Mouse (Mus musculus) lung, embryonic 14.5 days (tissue): ENCODE measurements around the gene Nf2. TPM values are rescaled to one million over a fixed set of nuclear protein-coding genes. Genes with fewer than 3 reads are reported as not detected.

Source experiments
- ATAC-seq: fragments of 200-750 bp; cut with Nextera tagmentation; 2 replicates; pipeline ENCODE4 v1.8.0; 2017; ENCODE audit warnings: mild to moderate bottlenecking, moderate TSS enrichment, moderate library complexity; ENCODE audit not compliant: insufficient read depth
- DNase-seq: peaks from one replicate; pipeline ENCODE4 v3.0.0-alpha.2; 2015
- H3K27ac ChIP-seq: fragments of 300-500 bp; sonication (generic); 2 replicates; pipeline ENCODE4 v1.5.1; 2014; ENCODE audit warnings: low read depth, mild to moderate bottlenecking, moderate library complexity
- H3K27me3 ChIP-seq: fragments of 300-500 bp; sonication (generic); 2 replicates; pipeline ENCODE4 v1.6.1; 2014; ENCODE audit warnings: low read length, control low read depth; ENCODE audit not compliant: insufficient read depth
- H3K36me3 ChIP-seq: fragments of 300-500 bp; sonication (generic); 2 replicates; pipeline ENCODE4 v1.6.1; 2014; ENCODE audit warnings: control low read depth; ENCODE audit not compliant: insufficient read depth
- H3K4me1 ChIP-seq: fragments of 300-500 bp; sonication (generic); 2 replicates; pipeline ENCODE4 v1.6.1; 2014; ENCODE audit warnings: antibody characterized with exemption, control low read depth; ENCODE audit not compliant: insufficient read depth
- H3K4me2 ChIP-seq: fragments of 300-500 bp; sonication (generic); 2 replicates; pipeline ENCODE4 v1.6.1; 2014; ENCODE audit warnings: mild to moderate bottlenecking
- H3K4me3 ChIP-seq: fragments of 300-500 bp; sonication (generic); 2 replicates; pipeline ENCODE4 v1.5.1; 2014; ENCODE audit warnings: low read depth, low read length
- H3K9ac ChIP-seq: fragments of 300-500 bp; sonication (generic); 2 replicates; pipeline ENCODE4 v1.6.1; 2014
- H3K9me3 ChIP-seq: fragments of 300-500 bp; sonication (generic); 2 replicates; pipeline ENCODE4 v1.6.1; 2016; ENCODE audit warnings: low read depth, low read length, control low read depth
- CTCF ChIP-seq: IDR thresholded peaks from 2 replicates; pipeline ENCODE4 v1.5.1; 2016; ENCODE audit warnings: antibody characterized with exemption, low read depth
- WGBS: fragments of 180-500 bp; shearing (Covaris S2); extraction: QIAGEN DNeasy Blood & Tissue Kit; methylation state at CpG from one replicate; pipeline ENCODE4 v1.1.7; 2014; 5-methylcytosine and 5-hydroxymethylcytosine counted together
- polyA plus RNA-seq: library from polyadenylated mRNA; unstranded; fragments of >200 nt; fragmentation: Nextera tagmentation; extraction: Ambion mirVana; gene quantifications from 2 replicates; pipeline ENCODE4 v1.2.1, GENCODE M21; 2014

Gene Nf2
- polyA plus RNA-seq, 1 experiment from 2014 or later = 43.3 TPM

- H3K9ac ChIP-seq = no peak overlapping the region
- no peak for ATAC-seq
- H3K4me1 ChIP-seq = peaks cover 2% of the 10 kb centered on the region; the same call in 1 of the 2 replicates
- no peak for TF ChIP-seq CTCF
- H3K27me3 ChIP-seq = 0 out of 2 replicates have a peak, but pooled peaks cover 9% of the 10 kb centered on the region
- no peak overlapping the region for H3K4me3 ChIP-seq
- WGBS = 31% methylated on average over 11 of the region's 11 CpGs
- H3K4me2 ChIP-seq = no peak overlapping the region
- H3K27ac ChIP-seq = no peak overlapping the region
- no peaks in the 10 kb centered on the region for H3K9me3 ChIP-seq
- H3K36me3 ChIP-seq = no peaks in the 10 kb centered on the region
- peak; percentile 23 for DNase-seq
Measured at GRCm38 (mm10) chr11:4756984-4757788, 92.2 kb downstream of the Nf2 start.

GRCm38 (mm10) chr11:4756460-4756859, 92.9 kb downstream of the Nf2 start:
- H3K4me1 ChIP-seq = no peaks in the 10 kb centered on the region; the same call in 1 of the 2 replicates
- H3K36me3 ChIP-seq = no peaks in the 10 kb centered on the region
- H3K4me3 ChIP-seq = no peak overlapping the region
- WGBS = 72% methylated on average over 9 of the region's 9 CpGs
- H3K9ac ChIP-seq = no peak overlapping the region
- no peak for TF ChIP-seq CTCF
- H3K4me2 ChIP-seq = no peak overlapping the region
- ATAC-seq (no peak), DNase-seq (no peak)
- H3K9me3 ChIP-seq = no peaks in the 10 kb centered on the region
- no peak overlapping the region for H3K27ac ChIP-seq
- H3K27me3 ChIP-seq = 0 out of 2 replicates have a peak, but pooled peaks cover 2% of the 10 kb centered on the region

- Histone ChIP-seq H3K4me2 (no peak overlapping the region), H3K4me3 (no peak overlapping the region), H3K27ac (no peak overlapping the region), H3K27me3 (peaks cover 2% of the 10 kb centered on the region; the same call in 1 of the 2 replicates), H3K9me3 (no peaks in the 10 kb centered on the region), H3K36me3 (no peaks in the 10 kb centered on the region), H3K9ac (no peak overlapping the region), H3K4me1 (no peaks in the 10 kb centered on the region)
- DNase-seq (no peak), ATAC-seq (no peak)
- TF ChIP-seq CTCF = no peak
- WGBS = 62% methylated on average over 11 of the region's 11 CpGs
Measured at GRCm38 (mm10) chr11:4754867-4755266, 94.5 kb downstream of the Nf2 start.

- no peak for DNase-seq
- Histone ChIP-seq H3K4me2 (no peak overlapping the region), H3K9ac (no peak overlapping the region), H3K4me3 (no peak overlapping the region), H3K9me3 (no peaks in the 10 kb centered on the region), H3K27me3 (peaks cover 10% of the 10 kb centered on the region), H3K36me3 (no peaks in the 10 kb centered on the region), H3K27ac (no peak overlapping the region), H3K4me1 (no peaks in the 10 kb centered on the region)
- 74% methylated on average over 3 of the region's 3 CpGs for WGBS
- no peak; the same call in 1 of the 2 replicates for TF ChIP-seq CTCF
- ATAC-seq = no peak
Measured at GRCm38 (mm10) chr11:4754036-4754435, 95.3 kb downstream of the Nf2 start.

- H3K27ac ChIP-seq = no peak overlapping the region
- no peaks in the 10 kb centered on the region for H3K4me1 ChIP-seq
- TF ChIP-seq CTCF = no peak
- peaks cover 22% of the 10 kb centered on the region for H3K27me3 ChIP-seq
- no peak overlapping the region for H3K4me3 ChIP-seq
- no peak for DNase-seq
- H3K9ac ChIP-seq = no peak overlapping the region
- WGBS = 44% methylated on average over 10 of the region's 10 CpGs
- H3K4me2 ChIP-seq = no peak overlapping the region
- H3K9me3 ChIP-seq = no peaks in the 10 kb centered on the region
- H3K36me3 ChIP-seq = no peaks in the 10 kb centered on the region
- no peak for ATAC-seq
Measured at GRCm38 (mm10) chr11:4752836-4753235, 96.5 kb downstream of the Nf2 start.

GRCm38 (mm10) chr11:4750263-4750662, 99.1 kb downstream of the Nf2 start:
- no peaks in the 10 kb centered on the region for H3K36me3 ChIP-seq
- TF ChIP-seq CTCF = no peak
- DNase-seq (peak; percentile 93), ATAC-seq (peak; percentile 39; the same call in 1 of the 2 replicates)
- peaks cover 46% of the 10 kb centered on the region for H3K27me3 ChIP-seq
- H3K27ac ChIP-seq = no peak overlapping the region
- no peak overlapping the region for H3K4me3 ChIP-seq
- no peaks in the 10 kb centered on the region for H3K4me1 ChIP-seq
- no peak overlapping the region for H3K4me2 ChIP-seq
- no peak overlapping the region for H3K9ac ChIP-seq
- H3K9me3 ChIP-seq = no peaks in the 10 kb centered on the region
- 4% methylated on average over 9 of the region's 9 CpGs for WGBS

GRCm38 (mm10) chr11:4747285-4747684, 102.1 kb downstream of the Nf2 start:
- Histone ChIP-seq H3K36me3 (no peaks in the 10 kb centered on the region), H3K9me3 (no peaks in the 10 kb centered on the region), H3K27me3 (peaks cover 66% of the 10 kb centered on the region), H3K4me3 (peak overlapping the region; percentile 46), H3K9ac (no peak overlapping the region), H3K4me1 (no peaks in the 10 kb centered on the region), H3K27ac (no peak overlapping the region), H3K4me2 (peak overlapping the region; percentile 84)
- DNase-seq = no peak
- no peak for ATAC-seq
- no peak for TF ChIP-seq CTCF
- 3% methylated on average over 12 of the region's 12 CpGs for WGBS
